Mouse (Mus musculus) heart, postnatal 25 days (tissue): ENCODE measurements around the gene Ahrr. TPM values are rescaled to one million over a fixed set of nuclear protein-coding genes. Genes with fewer than 3 reads are reported as not detected.

Experiments used
- total RNA-seq, 2 experiments: library from RNA; stranded (reverse); gene quantifications; 2 replicates each; pipeline ENCODE4 v1.2.3; 2021

The Ahrr gene
- total RNA-seq, 2 experiments from 2014 or later: 0.50 to 0.83 TPM

Other genes starting within 250 kb of the Ahrr start
- gene Cep72, start 230.0 kb downstream of the Ahrr start, total RNA-seq: 1 to 10 TPM in 1 of 2 experiments, under 1 TPM in 1; 0.65 to 1.5 TPM
- under 1 TPM; 0.34 to 0.70 TPM for gene Slc9a3, start 170.9 kb downstream of the Ahrr start, total RNA-seq
- 10 to 100 TPM; 50.7 to 50.8 TPM for gene Exoc3, start 83.6 kb downstream of the Ahrr start, total RNA-seq
- gene Pdcd6, start 25.2 kb upstream of the Ahrr start, total RNA-seq: 10 to 100 TPM; 40.1 to 40.8 TPM
- gene Sdha, start 57.9 kb upstream of the Ahrr start, total RNA-seq: 1,000 to 10,000 TPM; 1,489 to 1,582 TPM
- gene Ccdc127, start 58.0 kb upstream of the Ahrr start, total RNA-seq: 10 to 100 TPM; 42.2 to 48.6 TPM
- gene Lrrc14b, start 71.7 kb upstream of the Ahrr start, total RNA-seq: 10 to 100 TPM; 73.0 to 78.4 TPM
- 1 to 10 TPM; 2.7 to 4.0 TPM for gene Zfp72, start 98.5 kb upstream of the Ahrr start, total RNA-seq
- gene Ftl1-ps1, start 107.4 kb upstream of the Ahrr start, total RNA-seq: 100 to 1,000 TPM; 243 to 246 TPM
- gene Zfp825, start 201.7 kb upstream of the Ahrr start, total RNA-seq: 1 to 10 TPM; 5.9 to 6.7 TPM